Mouse (Mus musculus): ENCODE measurements around the gene Tmem25.

- TF ChIP-seq CTCF (IDR thresholded peaks at IDR 0.05; ENCODE audit: low read depth, low read length) (no peak), GATA1 (IDR thresholded peaks at IDR 0.05; ENCODE audit: borderline replicate concordance, low read length) (no peak), POLR2AphosphoS5 (IDR thresholded peaks at IDR 0.05; ENCODE audit: insufficient replicate concordance, low read depth, low read length) (no peak), TAL1 (conservative IDR thresholded peaks at IDR 0.05; ENCODE audit: low read depth, low read length) (no peak), GATA2 (IDR thresholded peaks at IDR 0.05; ENCODE audit: borderline replicate concordance, low read depth, low read length) (no peak)
Observed at GRCm38 (mm10) chr9:44792842-44793241, 6.3 kb downstream of the Tmem25 start.

All from G1E (cell line).